Mouse (Mus musculus) inflammation-experienced regulatory T-cells, adult 6 months (primary cell): ENCODE measurements around the gene Cmc1. TPM values are rescaled to one million over a fixed set of nuclear protein-coding genes. Genes with fewer than 3 reads are reported as not detected.

Experiments used
- ATAC-seq: one replicate; pipeline ENCODE4 v1.8.0; 2017
- polyA plus RNA-seq, 3 experiments: library from polyadenylated mRNA; unstranded; fragments of 100-300 nt; shearing (Covaris generic); gene quantifications; one replicate each; pipeline ENCODE4 v1.2.1; 2017

The Cmc1 gene
- polyA plus RNA-seq, 3 experiments from 2014 or later: 93.2 to 110 (median 107) TPM

GRCm38 (mm10) chr9:118110360-118110710, 39.6 kb downstream of the Cmc1 start:
- ATAC-seq: no peak

DNA sequence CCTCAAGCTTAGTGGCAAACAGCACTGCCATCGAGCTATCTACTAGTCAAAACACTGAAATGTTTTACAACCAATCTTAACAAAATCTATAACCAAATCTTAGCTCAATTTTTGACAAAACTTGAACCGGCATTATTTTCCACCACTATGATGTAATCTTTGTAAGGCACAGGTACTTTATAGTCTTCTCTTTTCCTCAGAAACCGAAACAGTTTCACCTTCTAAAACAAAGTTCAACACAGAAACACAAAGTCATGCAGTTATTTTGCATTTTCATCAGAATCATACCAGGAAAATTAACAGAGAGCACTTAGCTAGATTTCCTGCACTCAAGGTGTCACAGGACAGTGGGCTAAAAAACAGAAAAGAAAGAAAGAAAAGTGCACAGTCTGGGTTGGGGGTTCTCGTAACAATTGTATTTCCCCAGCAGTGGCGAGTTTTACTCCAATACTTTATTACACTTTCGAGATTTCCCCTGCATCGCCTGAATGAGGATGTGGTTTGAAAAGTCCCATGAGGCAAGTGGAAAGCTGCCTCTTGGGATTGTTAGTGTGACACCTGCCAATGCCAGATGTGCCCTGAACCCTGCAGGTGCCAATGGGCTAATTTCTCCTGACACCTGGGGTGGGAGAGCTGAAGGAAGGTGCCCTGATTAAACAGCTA, 40.1 kb downstream of the Cmc1 start:
- ATAC-seq: peak; percentile 56

GRCm38 (mm10) chr9:118108527-118109011, 41.4 kb downstream of the Cmc1 start:
- ATAC-seq: no peak

- no peak for ATAC-seq
Measured at GRCm38 (mm10) chr9:118101802-118102201, 48.2 kb downstream of the Cmc1 start.

DNA sequence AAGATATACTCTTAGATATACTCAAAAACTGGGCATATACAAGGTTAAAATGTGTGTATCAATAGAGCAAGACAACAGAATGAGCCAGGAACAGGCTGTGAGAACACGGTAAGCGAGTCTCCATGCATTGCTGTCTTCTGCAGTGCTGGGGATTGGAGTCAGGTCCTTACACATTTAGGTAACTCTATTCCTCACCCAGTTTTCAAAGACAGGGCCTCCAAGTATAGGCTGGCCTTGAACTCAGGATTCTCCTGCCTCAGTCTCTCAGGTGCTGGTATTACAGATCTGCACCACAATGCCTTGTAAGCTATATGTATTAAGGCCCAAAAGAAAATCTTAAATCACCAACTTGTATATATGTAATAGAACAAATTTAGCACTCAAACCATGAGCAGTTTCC, 49.5 kb downstream of the Cmc1 start:
- ATAC-seq: no peak

DNA sequence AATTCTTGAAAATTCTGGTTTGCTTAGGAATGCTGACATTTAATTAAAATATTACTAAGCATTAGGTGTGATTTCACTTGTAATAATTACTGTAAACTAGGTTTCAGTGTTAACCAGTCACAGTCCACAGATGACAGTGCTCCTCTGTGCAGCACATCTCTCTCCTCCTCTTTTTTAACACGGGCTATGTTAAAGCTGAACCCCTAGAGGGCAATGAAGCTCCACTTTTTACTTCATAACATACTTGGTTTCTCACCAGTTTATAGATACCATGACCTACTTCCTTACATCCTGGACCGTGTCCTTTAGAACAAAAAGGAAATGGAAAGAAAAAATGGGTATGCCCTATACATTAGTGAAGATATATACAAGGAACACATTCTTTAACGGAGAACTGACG, 50.6 kb downstream of the Cmc1 start:
- peak; percentile 70 for ATAC-seq

- ATAC-seq: no peak
Measured at GRCm38 (mm10) chr9:118083834-118084233, 66.1 kb downstream of the Cmc1 start.

DNA sequence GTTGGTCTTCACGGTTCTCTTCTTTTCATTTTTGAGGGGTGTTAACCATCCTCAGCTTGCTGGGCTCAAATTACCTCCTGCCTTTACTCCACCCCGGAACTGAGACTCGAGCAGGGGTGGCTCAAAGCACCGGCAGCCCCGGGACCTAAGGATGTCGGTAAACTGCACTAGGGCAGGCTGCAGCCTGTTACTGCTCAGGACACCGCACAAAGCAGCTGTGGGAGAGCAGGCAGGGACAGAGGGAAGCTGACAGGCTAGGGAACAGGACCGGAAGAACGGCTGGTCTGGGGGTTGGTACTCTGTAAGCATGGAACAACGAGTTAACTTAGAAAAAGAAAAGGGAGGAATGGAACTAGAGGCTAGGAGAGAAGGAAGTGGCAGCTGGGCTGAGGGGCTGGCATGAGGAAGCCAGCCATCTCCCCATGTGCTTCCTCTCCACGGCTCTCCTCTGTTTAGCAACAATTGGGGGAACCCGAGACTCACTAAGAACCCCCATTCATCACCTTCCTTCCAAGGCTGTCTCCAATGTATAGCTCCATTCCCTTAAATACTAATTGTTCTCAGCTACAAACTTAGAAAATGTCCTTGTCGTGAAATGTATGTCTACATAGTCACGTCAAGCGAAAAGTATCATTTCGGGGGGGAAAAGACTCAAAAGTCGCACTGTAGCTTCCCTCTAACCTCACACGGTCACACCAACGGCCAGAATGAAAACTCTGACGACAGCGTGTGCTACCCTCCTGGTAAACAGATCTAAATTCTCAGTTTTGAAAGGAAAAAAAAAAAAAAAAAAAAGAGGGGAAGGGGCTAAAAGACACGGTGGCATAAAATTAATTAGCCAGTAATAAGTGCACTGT, 67.2 kb downstream of the Cmc1 start:
- peak; percentile 38 for ATAC-seq

GRCm38 (mm10) chr9:118073358-118073757, 76.6 kb downstream of the Cmc1 start:
- no peak for ATAC-seq

DNA sequence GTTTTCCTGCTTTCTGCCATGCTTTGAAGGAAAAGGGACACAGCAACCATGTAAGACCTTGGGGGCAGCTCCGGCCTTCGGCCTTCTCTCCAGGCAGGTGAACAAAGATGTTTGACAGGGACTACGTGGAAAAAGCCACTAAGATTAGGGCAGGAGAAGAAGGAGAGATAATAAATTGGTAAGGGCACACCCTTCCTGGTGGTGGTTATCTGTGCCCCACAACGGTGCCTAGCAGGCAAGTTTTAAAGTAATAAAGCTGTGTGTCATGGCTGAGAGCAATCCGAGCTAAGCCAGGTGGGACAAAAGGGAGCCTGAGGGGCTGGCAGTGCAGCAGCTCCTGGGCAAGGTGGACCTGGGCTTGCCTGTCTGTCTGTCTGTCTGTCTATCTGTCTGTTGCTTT, 77.9 kb downstream of the Cmc1 start:
- no peak for ATAC-seq

- no peak for ATAC-seq
Measured at GRCm38 (mm10) chr9:118071337-118071736, 78.6 kb downstream of the Cmc1 start.

- no peak for ATAC-seq
Measured at GRCm38 (mm10) chr9:118070442-118070841, 79.5 kb downstream of the Cmc1 start.

DNA sequence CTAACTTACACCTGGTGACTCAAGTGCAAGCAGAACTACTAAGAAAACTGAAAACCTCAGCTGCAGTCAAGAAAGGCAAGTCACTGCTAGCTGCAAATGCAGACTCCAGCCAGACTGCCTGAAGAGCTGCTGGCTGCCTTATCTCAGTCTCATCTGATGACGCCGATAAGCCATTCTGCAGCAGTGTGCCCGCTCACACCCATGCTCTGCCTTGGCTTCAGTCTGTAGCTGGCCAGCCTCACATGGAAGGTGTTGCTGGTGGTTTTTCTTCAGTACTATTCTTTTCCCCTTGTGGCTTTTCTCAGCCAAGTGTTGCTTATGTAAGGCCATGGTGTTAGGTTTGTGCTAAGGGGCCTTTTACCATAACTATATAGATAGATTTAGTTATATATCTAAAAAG, 90.9 kb downstream of the Cmc1 start:
- ATAC-seq: no peak

- ATAC-seq: peak; percentile 67
Measured at GRCm38 (mm10) chr9:118053286-118053685, 96.7 kb downstream of the Cmc1 start.

DNA sequence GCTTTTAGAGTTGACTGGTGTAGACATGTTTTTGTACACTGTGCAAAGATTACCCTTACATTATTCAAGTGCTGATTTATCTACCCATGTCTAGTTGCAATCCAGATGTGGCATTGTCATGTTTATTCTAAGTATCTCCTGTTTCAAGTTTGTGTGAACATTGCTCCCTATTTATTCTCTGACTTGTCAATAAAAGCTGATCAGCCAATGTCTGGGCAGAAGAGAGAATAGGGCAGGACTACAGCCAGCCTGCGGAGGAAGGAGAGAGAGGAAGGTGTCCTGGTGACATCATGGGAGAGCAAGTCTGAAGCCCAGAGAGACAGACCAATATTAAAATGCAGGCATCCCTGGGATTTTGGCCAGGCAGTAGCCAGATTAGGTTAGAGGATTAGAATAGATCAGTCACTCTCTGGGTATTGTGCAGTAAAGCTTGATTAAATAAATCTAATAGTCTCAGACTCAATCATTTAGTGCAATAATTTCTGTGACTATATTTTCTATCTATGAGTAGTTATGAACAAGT, 104.9 kb downstream of the Cmc1 start:
- ATAC-seq: no peak

DNA sequence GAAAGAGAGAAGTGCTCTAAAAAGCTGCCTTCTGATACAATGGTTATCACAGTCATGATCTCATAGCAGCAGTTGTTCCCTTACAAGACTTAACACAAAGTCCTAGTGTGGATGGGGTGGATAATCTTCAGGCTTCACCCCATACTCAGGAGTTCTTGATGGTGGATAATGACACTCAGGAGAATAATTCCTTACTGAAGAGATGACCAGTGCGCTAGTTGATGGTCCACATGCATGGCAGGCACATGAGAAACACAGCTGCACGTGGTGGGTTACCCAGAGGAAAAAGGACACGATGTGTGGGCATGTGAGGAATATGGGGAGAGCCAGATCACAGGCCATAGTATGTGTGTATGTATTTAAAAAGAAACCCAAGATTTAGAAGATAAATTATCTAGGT, 106.4 kb downstream of the Cmc1 start:
- no peak for ATAC-seq

GRCm38 (mm10) chr9:118042738-118043137, 107.2 kb downstream of the Cmc1 start:
- no peak for ATAC-seq

DNA sequence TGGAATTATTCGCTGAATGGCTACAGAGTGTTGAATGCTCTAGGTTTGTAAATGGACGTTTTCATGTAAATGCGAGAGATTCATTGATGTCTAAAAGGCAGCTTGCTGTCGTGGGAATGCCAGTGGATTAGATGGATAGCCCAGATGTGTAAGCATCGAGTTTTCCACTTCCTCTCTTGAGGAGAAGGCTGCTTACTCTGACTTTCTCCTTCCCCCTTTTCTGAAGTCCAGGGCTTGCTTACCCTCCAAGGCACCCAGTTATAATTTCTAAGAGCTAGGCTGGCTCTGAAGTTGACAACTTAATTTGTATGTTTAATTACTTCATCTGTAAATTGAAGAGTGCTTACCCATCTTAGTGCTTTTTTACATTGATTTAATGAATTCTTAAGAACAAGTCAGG, 108.3 kb downstream of the Cmc1 start:
- ATAC-seq: no peak

GRCm38 (mm10) chr9:118041022-118041400, 109.0 kb downstream of the Cmc1 start:
- no peak for ATAC-seq

DNA sequence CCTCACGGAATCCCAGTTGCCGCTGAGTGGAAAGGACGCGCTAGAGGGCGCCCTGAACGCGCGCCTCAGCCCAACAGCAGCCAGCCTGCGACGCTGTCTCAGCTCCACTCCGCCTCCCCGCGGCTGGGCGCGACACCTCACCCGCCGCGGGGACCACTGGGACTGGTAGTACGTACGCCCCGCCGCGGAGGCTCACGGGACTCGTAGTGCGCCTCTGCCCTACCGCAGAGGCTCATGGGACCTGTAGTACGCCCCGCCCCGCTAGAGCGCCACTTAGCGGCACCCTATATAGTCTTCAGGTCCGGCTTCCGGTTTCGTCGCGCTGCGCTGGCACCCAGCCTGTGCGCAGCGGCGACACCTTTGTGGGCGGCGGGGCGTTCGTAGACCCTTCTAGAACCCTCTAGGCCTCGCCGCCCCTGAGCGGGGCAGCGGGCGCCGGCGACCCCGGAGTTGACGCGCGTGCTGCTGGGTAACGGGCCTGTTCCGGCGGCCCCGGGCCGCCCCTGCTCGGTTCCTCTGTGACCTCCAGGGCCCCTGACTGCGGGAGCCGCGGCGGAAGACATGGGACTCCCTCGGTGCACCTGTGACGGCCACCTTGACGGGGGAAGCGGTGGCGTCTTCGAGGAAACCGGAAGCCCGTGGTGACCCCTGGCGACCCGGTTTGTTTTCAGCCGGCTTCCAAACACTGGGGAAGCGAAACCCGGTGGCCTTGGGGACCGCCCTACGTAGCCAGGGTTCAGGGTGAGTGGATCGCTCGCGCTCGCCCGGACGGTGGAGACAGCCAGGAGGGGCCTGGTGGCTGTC, 109.6 kb downstream of the Cmc1 start, which contains the start of gene Azi2:
TSS of gene Azi2 (plus strand) at position 282 of the 804 bp plus-strand sequence.
- peak; percentile 86 for ATAC-seq

GRCm38 (mm10) chr9:118034990-118035389, 115.0 kb downstream of the Cmc1 start:
- no peak for ATAC-seq

- ATAC-seq: no peak
Measured at GRCm38 (mm10) chr9:118031694-118032093, 118.3 kb downstream of the Cmc1 start.

- ATAC-seq: no peak
Measured at GRCm38 (mm10) chr9:118030252-118030651, 119.7 kb downstream of the Cmc1 start.
